Mouse (Mus musculus) limb, embryonic 13.5 days (tissue): ENCODE data around the gene Spop. TPM values are rescaled to one million over a fixed set of nuclear protein-coding genes. Genes with fewer than 3 reads are reported as not detected.

Experiments used
- ATAC-seq: fragments of 200-750 bp; cut with Nextera tagmentation; 2 replicates; pipeline ENCODE4 v1.8.0; 2017; ENCODE audit warnings: low read depth, moderate number of reproducible peaks, moderate TSS enrichment; ENCODE audit not compliant: low FRiP score
- H3K27ac ChIP-seq: fragments of 300-500 bp; sonication (generic); 2 replicates; pipeline ENCODE4 v1.5.1; 2015; ENCODE audit warnings: inconsistent platforms, mild to moderate bottlenecking, moderate library complexity
- H3K27me3 ChIP-seq: fragments of 300-500 bp; sonication (generic); 2 replicates; pipeline ENCODE4 v1.6.1; 2015; ENCODE audit warnings: mild to moderate bottlenecking, inconsistent platforms
- H3K36me3 ChIP-seq: fragments of 300-500 bp; sonication (generic); 2 replicates; pipeline ENCODE4 v1.6.1; 2015; ENCODE audit warnings: inconsistent platforms, mild to moderate bottlenecking, moderate library complexity
- H3K4me1 ChIP-seq: fragments of 300-500 bp; sonication (generic); 2 replicates; pipeline ENCODE4 v1.6.1; 2015; ENCODE audit warnings: inconsistent platforms
- H3K4me2 ChIP-seq: fragments of 300-500 bp; sonication (generic); replicated peaks from 2 replicates; pipeline ENCODE4 v1.6.1; 2015; ENCODE audit warnings: inconsistent platforms, mild to moderate bottlenecking, moderate library complexity
- H3K4me3 ChIP-seq: fragments of 300-500 bp; sonication (generic); 2 replicates; pipeline ENCODE4 v1.5.1; 2015; ENCODE audit warnings: moderate library complexity, mild to moderate bottlenecking, inconsistent platforms
- H3K9ac ChIP-seq: fragments of 300-500 bp; sonication (generic); 2 replicates; pipeline ENCODE4 v1.6.1; 2015; ENCODE audit warnings: mild to moderate bottlenecking, inconsistent platforms
- H3K9me3 ChIP-seq: fragments of 300-500 bp; sonication (generic); 2 replicates; pipeline ENCODE4 v1.6.1; 2016; ENCODE audit warnings: inconsistent platforms
- WGBS: fragments of 180-500 bp; shearing (Covaris S2); methylation state at CpG from one replicate; pipeline ENCODE4 v1.1.7; 2015; 5-methylcytosine and 5-hydroxymethylcytosine counted together
- polyA plus RNA-seq: library from polyadenylated mRNA; unstranded; fragments of >200 nt; fragmentation: Nextera tagmentation; extraction: Ambion mirVana; gene quantifications from 2 replicates; pipeline ENCODE4 v1.2.1, GENCODE M21; 2015

The Spop gene
- polyA plus RNA-seq = 156 and 168 TPM in 2 replicates

DNA sequence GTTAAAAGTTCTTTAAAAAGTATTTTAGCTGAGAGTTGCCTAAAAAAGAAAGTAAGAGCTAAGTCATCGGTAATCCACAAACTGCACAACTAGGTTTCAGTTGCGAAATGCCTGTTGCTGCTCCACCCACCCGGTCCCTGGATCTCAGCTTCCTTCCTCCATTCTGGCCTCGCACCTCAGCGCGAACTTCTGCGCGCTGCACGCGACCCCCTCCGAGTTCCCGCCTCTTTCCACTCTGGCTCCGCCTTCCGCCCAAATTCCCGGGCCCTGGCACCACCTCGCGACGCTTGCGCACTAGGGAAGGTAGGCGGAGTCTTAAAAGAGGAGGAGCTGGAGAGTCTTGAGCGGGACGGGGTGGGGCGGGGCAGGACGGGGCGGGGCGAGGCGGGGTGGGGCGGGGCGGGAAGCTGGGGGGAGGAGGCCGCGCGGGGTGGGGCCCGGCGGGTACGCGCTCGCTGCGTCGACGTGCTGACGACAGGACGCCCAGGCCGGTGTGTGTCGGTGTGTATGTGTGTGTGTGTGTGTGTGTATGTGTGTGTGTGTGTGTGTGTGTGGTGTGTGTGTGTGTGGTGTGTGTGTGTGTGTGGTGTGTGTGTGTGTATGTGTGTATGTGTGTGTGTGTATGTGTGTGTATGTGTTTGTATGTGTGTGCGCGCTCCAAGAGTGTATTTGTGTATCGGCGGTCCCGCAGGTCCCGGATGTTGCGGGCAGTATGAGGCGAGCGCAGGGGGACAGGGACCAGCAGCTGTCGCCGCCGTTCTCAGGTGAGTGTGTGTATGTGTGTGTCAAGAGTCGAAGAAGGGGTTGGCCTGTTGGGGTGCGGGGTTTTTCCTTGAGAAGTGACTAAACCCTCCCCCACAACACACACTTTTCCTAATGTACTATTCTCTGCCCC, at the start of gene Spop:
Spop (plus strand) TSS at position 440 of the 895 bp plus-strand sequence.
- 2% methylated on average over 47 of the region's 58 CpGs for WGBS

DNA sequence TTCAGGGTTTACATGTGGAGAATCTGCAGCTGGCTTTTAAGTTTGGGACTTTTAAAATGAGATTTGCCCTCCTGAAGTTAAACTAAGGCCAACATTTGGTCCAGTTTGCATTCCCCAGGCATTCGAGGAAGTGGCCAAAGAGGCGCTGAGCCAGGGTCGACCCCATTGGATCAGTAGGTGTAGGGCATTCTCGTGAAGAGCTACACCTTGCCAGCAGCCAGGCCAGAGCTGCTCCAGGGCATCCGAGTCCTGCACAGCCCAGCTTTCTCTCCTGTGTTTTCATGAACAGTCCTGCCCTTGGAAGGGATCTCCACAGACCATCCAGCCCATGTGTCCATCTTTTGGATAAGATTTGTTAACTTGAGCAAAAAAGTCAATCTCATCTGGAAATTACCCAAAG, 49.5 kb upstream of the Spop start:
- no peak overlapping the region for H3K4me3 ChIP-seq
- H3K4me1 ChIP-seq = peaks cover 28% of the 10 kb centered on the region
- H3K9me3 ChIP-seq = no peaks in the 10 kb centered on the region
- no peak overlapping the region for H3K27ac ChIP-seq
- H3K27me3 ChIP-seq = no peaks in the 10 kb centered on the region
- no peak overlapping the region for H3K4me2 ChIP-seq
- 89% methylated on average over 5 of the region's 5 CpGs for WGBS
- no peak overlapping the region for H3K9ac ChIP-seq
- ATAC-seq = no peak
- H3K36me3 ChIP-seq = peaks cover 35% of the 10 kb centered on the region

More for the DNA sequence above, at the start of gene Spop:
- H3K4me1 ChIP-seq = peaks cover 25% of the 10 kb centered on the region
- H3K9ac ChIP-seq = peak within 1 kb of the TSS; percentile 78
- peak within 1 kb of the TSS; percentile 70 for H3K4me2 ChIP-seq
- ATAC-seq = peak; percentile 86
- H3K27me3 ChIP-seq = no peaks in the 10 kb centered on the region
- H3K27ac ChIP-seq = peak within 1 kb of the TSS; percentile 94
- no peaks in the 10 kb centered on the region for H3K9me3 ChIP-seq
- H3K4me3 ChIP-seq = peak within 1 kb of the TSS; percentile 67
- H3K36me3 ChIP-seq = 0 out of 2 replicates have a peak, but pooled peaks cover 5% of the 10 kb centered on the region

DNA sequence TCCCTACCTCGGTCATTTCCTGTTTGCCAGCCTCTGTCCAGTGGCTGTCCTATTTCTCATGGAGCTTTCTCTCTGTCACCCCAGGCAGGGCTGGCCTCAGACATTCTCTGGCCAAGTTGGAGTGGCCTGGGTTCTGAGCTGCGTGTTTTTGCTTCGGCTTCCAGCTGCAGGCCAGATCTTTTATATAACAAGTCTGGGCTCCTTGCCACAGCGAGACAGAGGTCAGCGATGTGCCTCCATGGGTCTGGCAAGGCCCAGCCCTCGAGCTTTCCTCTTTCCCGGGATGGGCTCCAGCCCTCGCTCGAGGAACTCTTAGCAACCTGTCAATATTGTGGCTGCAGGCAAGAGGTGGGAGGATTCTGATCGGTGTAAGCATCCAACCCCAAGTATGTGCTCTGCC, 48.3 kb upstream of the Spop start:
- H3K27ac ChIP-seq = no peak overlapping the region; the same call in 1 of the 2 replicates
- ATAC-seq = no peak

DNA sequence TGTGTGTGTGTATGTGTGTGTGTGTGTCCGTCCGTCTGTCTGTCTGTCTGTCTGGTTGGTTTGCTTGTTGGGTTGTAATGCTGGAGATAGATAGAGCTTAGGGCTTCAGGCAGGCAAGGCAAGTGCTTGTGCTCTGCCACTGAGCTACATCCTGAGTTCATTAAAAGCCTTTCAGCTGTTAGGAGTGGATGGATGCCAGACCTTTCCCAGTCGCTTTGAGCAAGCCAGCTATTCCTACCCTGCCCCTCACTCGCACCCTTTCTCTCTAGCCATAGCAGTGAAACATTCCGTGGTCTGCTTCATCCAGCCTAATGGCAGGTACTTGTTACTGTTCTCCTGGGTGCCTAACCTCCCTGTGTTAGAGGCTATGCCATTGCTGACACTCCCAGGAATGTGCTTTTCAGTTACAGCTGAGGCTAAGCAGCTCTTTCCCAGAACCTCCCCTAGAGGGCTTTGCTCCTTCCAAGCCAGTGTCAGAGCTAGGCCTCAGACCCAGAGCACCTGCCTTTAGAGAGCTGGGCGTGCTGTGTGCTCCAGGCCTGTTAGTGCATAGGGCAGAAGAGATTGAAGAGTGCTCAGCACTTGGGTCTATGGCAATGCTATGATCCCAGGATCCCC, 47.5 kb upstream of the Spop start:
- H3K27ac ChIP-seq = no peak overlapping the region; the same call in 1 of the 2 replicates
- peaks cover 22% of the 10 kb centered on the region for H3K4me1 ChIP-seq
- no peak overlapping the region for H3K4me3 ChIP-seq
- no peak overlapping the region for H3K4me2 ChIP-seq
- ATAC-seq = no peak
- no peaks in the 10 kb centered on the region for H3K9me3 ChIP-seq
- 61% methylated on average over 6 of the region's 6 CpGs for WGBS
- no peaks in the 10 kb centered on the region for H3K27me3 ChIP-seq
- H3K36me3 ChIP-seq = peaks cover 39% of the 10 kb centered on the region
- H3K9ac ChIP-seq = no peak overlapping the region

More for the DNA sequence above, 48.3 kb upstream of the Spop start:
- Histone ChIP-seq H3K9ac (no peak overlapping the region), H3K27me3 (no peaks in the 10 kb centered on the region), H3K4me1 (peaks cover 22% of the 10 kb centered on the region), H3K4me2 (no peak overlapping the region), H3K36me3 (peaks cover 34% of the 10 kb centered on the region), H3K9me3 (no peaks in the 10 kb centered on the region), H3K4me3 (no peak overlapping the region)
- WGBS = 79% methylated on average over 10 of the region's 10 CpGs

DNA sequence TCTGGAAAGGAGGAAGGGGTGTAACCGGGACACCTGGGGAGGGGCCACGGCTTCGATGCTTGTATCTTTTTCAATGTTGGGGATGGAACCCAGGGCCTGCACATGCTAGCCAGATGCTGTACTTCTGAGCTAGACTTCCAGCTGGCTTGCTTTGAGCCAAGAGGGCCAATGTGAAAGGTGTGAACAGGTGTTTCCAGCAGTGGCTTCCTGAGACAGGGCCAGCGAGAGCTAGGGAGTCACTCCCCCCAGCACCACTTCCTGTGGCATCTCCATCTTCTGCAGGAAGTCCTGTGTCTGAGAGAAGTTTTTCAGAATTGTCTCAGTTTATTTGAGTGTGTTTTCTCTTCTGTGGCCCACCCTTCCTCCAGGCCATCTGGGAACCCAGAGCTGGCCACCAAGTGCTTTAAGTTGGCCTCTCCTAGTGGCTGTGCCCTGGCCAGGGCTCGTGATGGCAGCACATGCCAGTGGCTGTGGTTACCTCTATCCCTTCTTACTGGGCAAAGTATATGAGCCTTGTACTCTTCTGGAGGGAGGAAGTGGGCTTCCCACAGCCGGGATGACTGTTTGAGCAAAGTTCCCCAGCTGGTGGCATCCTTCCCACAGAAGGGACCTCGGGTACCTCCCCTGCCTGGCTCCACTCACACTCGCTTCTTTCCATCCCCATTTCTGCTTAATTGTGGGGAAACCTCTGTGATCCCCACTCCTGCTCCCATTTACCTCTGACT, 46.7 kb upstream of the Spop start:
- Histone ChIP-seq H3K9ac (no peak overlapping the region), H3K4me1 (peaks cover 22% of the 10 kb centered on the region), H3K4me3 (no peak overlapping the region), H3K27ac (no peak overlapping the region), H3K36me3 (peaks cover 45% of the 10 kb centered on the region), H3K27me3 (no peaks in the 10 kb centered on the region), H3K4me2 (no peak overlapping the region), H3K9me3 (no peaks in the 10 kb centered on the region)
- 82% methylated on average over 8 of the region's 8 CpGs for WGBS
- ATAC-seq = no peak

DNA sequence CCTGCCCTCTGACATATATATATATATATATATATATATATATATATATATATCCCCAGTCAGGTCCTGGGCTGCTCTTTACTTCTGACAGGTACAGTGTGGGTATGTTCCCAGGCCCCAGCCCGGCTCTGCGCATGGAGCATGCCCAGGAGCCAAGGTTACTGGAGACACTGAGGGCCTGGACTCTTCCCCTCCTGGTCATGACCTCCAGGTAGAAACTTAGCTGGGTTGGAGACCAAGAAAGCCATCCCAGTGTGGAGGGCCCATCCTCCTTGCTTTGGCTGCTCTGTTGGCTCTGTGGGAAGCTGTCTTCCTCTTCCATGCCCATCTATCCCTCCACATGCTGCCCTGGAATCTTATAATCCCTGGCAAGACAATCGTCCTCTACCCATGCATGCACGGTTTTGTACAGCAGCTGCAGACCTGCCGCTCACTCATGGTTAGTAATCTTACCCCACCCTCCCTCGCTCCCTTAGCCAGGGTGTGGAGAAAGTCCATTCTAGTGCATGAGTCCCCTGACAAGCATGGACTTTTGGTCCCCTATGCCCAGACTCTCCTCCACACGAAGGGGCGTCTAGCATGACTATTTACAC, 45.6 kb upstream of the Spop start:
- no peak for ATAC-seq
- Histone ChIP-seq H3K9ac (no peak overlapping the region), H3K4me1 (peaks cover 22% of the 10 kb centered on the region), H3K27me3 (no peaks in the 10 kb centered on the region), H3K4me2 (no peak overlapping the region), H3K27ac (no peak overlapping the region), H3K36me3 (peaks cover 57% of the 10 kb centered on the region), H3K9me3 (no peaks in the 10 kb centered on the region), H3K4me3 (no peak overlapping the region)
- WGBS = 90% methylated on average over 8 of the region's 8 CpGs

DNA sequence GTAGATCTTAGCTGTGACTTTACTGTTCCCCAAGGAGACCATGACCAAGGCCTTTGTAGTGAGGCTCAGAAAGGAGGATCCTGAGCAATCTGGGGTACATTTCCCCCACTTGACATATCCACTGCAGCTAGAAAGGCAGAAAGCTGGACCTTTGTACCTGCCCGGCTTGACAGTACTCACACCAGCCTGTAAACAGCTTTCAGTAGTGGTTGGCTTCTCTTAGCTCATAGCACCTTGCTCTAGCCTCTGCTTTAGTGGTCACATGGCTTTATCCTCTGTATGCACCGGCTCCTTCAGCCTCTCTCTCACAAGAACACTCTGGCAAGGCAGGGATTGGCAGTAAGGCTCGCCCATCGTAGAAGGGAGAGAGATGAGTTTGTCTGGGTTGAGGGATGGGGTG, 45.0 kb upstream of the Spop start:
- H3K27me3 ChIP-seq = no peaks in the 10 kb centered on the region
- H3K9ac ChIP-seq = peak overlapping the region; percentile 9; the same call in 1 of the 2 replicates
- H3K4me3 ChIP-seq = no peak overlapping the region
- H3K36me3 ChIP-seq = peaks cover 62% of the 10 kb centered on the region
- ATAC-seq = no peak
- no peaks in the 10 kb centered on the region for H3K9me3 ChIP-seq
- 90% methylated on average over 4 of the region's 4 CpGs for WGBS
- H3K4me1 ChIP-seq = peaks cover 22% of the 10 kb centered on the region
- H3K4me2 ChIP-seq = no peak overlapping the region
- no peak overlapping the region; the same call in 1 of the 2 replicates for H3K27ac ChIP-seq

DNA sequence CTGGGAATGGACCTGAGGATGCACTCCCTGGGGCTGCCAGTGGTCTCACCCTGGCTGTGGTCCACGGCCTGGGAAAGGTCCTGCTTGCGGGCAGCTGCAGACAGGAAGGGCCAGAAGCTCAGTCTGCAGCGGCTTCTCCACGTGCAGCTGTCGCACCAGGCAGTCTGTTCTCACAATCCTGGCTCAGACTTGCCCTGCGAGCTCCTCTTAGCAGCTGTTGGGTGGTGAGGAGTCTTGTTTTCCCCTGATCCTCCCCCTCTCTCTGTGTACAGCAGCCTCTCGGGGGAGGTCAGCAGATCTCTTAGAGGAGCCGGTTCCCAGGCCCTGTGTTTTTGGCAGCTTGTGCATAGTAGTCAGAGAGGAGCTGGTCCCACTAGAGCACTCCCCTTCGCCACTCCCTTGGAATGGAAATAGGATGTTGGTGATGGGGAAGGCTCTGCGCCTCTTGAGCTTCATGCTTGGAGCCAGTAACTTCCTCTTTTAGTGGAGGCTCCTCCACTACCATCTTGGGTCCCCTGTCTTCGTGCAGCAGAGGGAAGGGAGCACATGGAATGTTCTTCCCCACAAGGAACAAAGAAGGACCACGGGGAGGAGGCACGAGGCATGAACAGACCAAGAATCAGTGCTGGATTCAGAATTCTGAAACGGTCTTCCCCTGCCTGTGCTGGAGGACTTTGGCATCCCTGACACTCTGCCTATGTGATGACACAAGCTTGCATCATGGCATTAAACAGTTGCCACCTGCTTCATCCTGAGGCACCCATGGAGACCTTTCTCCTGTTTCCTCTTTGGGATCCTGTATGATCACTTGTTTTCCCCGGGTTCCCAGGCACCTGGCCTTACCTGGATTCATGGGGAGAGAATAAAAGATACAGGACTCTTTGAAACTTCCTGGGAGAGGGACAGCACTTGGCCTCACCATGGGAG, 43.7 kb upstream of the Spop start:
- WGBS = 64% methylated on average over 15 of the region's 15 CpGs
- peak overlapping the region; percentile 15; the same call in 1 of the 2 replicates for H3K27ac ChIP-seq
- peak; percentile 73 for ATAC-seq

DNA sequence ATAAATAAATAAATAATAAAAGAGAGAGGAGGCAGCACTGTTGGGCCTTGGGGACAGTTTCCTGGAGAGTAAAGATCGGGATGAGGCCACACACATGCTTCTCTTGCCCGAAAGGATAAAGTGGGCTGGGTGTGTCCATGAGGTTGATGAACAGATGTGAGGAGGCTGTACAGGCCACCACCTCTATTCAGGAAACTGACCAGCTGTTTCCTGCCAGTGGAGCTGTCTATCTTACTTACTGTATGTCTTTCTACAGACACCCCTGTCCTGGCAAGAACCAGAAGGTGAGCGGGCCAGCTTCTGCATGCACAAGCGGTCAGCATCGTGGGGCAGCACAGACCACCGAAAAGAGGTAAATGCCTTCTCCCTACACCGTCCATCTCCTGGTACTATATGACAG, 42.7 kb upstream of the Spop start:
- Histone ChIP-seq H3K4me3 (no peak overlapping the region), H3K4me1 (peaks cover 12% of the 10 kb centered on the region), H3K27ac (no peak overlapping the region), H3K27me3 (no peaks in the 10 kb centered on the region), H3K9me3 (no peaks in the 10 kb centered on the region), H3K4me2 (no peak overlapping the region), H3K9ac (no peak overlapping the region), H3K36me3 (peaks cover 68% of the 10 kb centered on the region)
- no peak for ATAC-seq
- 96% methylated on average over 7 of the region's 7 CpGs for WGBS

More for the DNA sequence above, 43.7 kb upstream of the Spop start:
- Histone ChIP-seq H3K9ac (0 out of 2 replicates have a peak overlapping the region, but pooled peaks have one; percentile 9), H3K4me1 (peaks cover 22% of the 10 kb centered on the region), H3K27me3 (no peaks in the 10 kb centered on the region), H3K4me2 (no peak overlapping the region), H3K36me3 (peaks cover 63% of the 10 kb centered on the region), H3K4me3 (no peak overlapping the region), H3K9me3 (no peaks in the 10 kb centered on the region)

DNA sequence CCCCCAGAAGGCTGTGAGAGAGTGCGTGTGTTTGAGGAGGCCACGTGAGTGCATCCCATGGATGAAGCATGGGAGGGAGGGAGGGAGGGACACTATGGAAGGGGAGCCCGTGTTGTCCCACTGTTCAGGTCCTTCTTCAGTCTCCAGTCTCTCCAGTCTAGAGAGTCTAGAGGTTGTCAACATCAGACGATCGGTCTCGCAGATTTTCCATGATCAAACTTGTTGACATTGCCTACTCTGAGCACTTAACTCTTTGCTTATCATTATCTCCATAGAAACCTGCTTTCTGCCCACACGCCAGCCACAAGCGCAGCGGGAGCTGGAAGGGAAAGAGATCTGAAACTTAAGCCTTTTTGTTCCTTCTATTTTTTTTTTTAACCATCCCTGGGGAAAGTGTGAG, 35.0 kb upstream of the Spop start:
- 0 out of 2 replicates have a peak overlapping the region, but pooled peaks have one; percentile 31 for H3K9ac ChIP-seq
- no peak overlapping the region for H3K4me2 ChIP-seq
- ATAC-seq = no peak
- H3K9me3 ChIP-seq = no peaks in the 10 kb centered on the region
- WGBS = 84% methylated on average over 9 of the region's 9 CpGs
- peaks cover 85% of the 10 kb centered on the region for H3K36me3 ChIP-seq
- no peaks in the 10 kb centered on the region for H3K4me1 ChIP-seq
- H3K4me3 ChIP-seq = no peak overlapping the region
- no peaks in the 10 kb centered on the region for H3K27me3 ChIP-seq
- H3K27ac ChIP-seq = no peak overlapping the region

DNA sequence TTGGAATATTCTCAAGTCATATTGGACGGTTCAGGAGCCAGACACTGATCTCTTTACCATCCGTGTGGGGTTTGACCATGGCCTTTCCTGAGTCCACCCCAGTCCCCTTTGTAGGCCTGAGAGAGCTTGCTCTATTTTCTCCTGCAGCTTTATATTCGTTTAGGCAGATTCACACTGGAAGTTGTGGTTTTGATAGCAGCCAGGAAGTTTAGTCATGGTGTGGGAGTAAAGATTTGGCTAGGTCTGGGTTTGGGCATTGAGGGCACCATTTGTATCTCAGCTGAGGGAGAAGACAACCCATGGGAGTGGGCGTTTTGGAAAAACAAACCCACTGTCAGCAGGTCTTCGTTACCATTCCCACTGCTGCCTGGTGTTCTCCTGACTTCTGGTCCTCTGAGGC, 34.3 kb upstream of the Spop start:
- no peaks in the 10 kb centered on the region for H3K9me3 ChIP-seq
- no peak overlapping the region for H3K9ac ChIP-seq
- WGBS = 76% methylated on average over 5 of the region's 5 CpGs
- no peak overlapping the region for H3K4me3 ChIP-seq
- H3K36me3 ChIP-seq = peaks cover 79% of the 10 kb centered on the region
- no peak for ATAC-seq
- H3K4me2 ChIP-seq = no peak overlapping the region
- H3K4me1 ChIP-seq = no peaks in the 10 kb centered on the region
- no peak overlapping the region for H3K27ac ChIP-seq
- H3K27me3 ChIP-seq = no peaks in the 10 kb centered on the region
